Mouse (Mus musculus) right cerebral cortex, postnatal 25 days (tissue): Measurements from ENCODE around the gene Dpf2.

Source experiments
- DNase-seq: peaks from one replicate; pipeline ENCODE4 v3.0.0; 2022

Dpf2 gene

GRCm38 (mm10) chr19:5935266-5935665 lies 22.5 kb upstream of the Dpf2 start:
- DNase-seq: no peak

- DNase-seq: no peak
These were observed 17.1 kb upstream of the Dpf2 start for GRCm38 (mm10) chr19:5929634-5930596.

- DNase-seq: no peak
These were observed 15.7 kb upstream of the Dpf2 start for GRCm38 (mm10) chr19:5928546-5928945.

- DNase-seq: no peak
These were observed 15.3 kb upstream of the Dpf2 start for GRCm38 (mm10) chr19:5928104-5928503.

- no peak for DNase-seq
These were observed 14.7 kb upstream of the Dpf2 start for GRCm38 (mm10) chr19:5927532-5927931.

- no peak for DNase-seq
These were observed 14.2 kb upstream of the Dpf2 start for GRCm38 (mm10) chr19:5927026-5927425.

- no peak for DNase-seq
These were observed 12.6 kb upstream of the Dpf2 start for GRCm38 (mm10) chr19:5925311-5925855.

- peak; percentile 89 for DNase-seq
These were observed 11.9 kb upstream of the Dpf2 start, which contains the start of gene Cdc42ep2 for GRCm38 (mm10) chr19:5924713-5925093. Cdc42ep2 (minus strand) TSS chr19:5924816.

- DNase-seq: peak; percentile 82
These were observed 11.3 kb upstream of the Dpf2 start for GRCm38 (mm10) chr19:5923990-5924712.

GRCm38 (mm10) chr19:5922963-5923362 lies 10.2 kb upstream of the Dpf2 start:
- DNase-seq: no peak

GRCm38 (mm10) chr19:5922119-5922942 lies 9.5 kb upstream of the Dpf2 start:
- DNase-seq: no peak

- no peak for DNase-seq
These were observed 8.9 kb upstream of the Dpf2 start for GRCm38 (mm10) chr19:5921715-5922114.

- peak; percentile 98 for DNase-seq
These were observed 455 bp downstream of the Dpf2 start for GRCm38 (mm10) chr19:5912103-5913006.

GRCm38 (mm10) chr19:5911430-5912102 lies 1.2 kb downstream of the Dpf2 start:
- no peak for DNase-seq

GRCm38 (mm10) chr19:5910221-5910620 lies 2.6 kb downstream of the Dpf2 start:
- no peak for DNase-seq

- no peak for DNase-seq
These were observed 5.5 kb downstream of the Dpf2 start for GRCm38 (mm10) chr19:5907275-5907674.

- peak; percentile 94 for DNase-seq
These were observed 18.7 kb downstream of the Dpf2 start, which contains the start of gene Tigd3 for GRCm38 (mm10) chr19:5894002-5894678. Tigd3 (minus strand) TSS chr19:5894149.

- DNase-seq: no peak
These were observed 19.4 kb downstream of the Dpf2 start for GRCm38 (mm10) chr19:5893282-5894001.

GRCm38 (mm10) chr19:5892735-5893134 lies 20.1 kb downstream of the Dpf2 start:
- no peak for DNase-seq

GRCm38 (mm10) chr19:5892262-5892661 lies 20.5 kb downstream of the Dpf2 start:
- no peak for DNase-seq
